Mouse (Mus musculus) midbrain, embryonic 14.5 days (tissue): ENCODE data around the gene Coq10b. TPM values are rescaled to one million over a fixed set of nuclear protein-coding genes. Genes with fewer than 3 reads are reported as not detected.
A peak's percentile ranks its signal among the peaks of the same experiment; 100 is the strongest.

Experiments
- ATAC-seq: fragments of 200-750 bp; cut with Nextera tagmentation; 2 replicates; pipeline ENCODE4 v1.8.0; 2017; ENCODE audit warnings: moderate number of reproducible peaks, moderate library complexity; ENCODE audit not compliant: low FRiP score, low TSS enrichment
- DNase-seq: peaks from one replicate; pipeline ENCODE4 v3.0.0-alpha.2; 2015
- H3K27ac ChIP-seq: fragments of 300-500 bp; sonication (generic); replicated peaks from 2 replicates; pipeline ENCODE4 v1.5.1; 2014; ENCODE audit warnings: mild to moderate bottlenecking, low read depth, low read length, moderate library complexity
- H3K27me3 ChIP-seq: fragments of 300-500 bp; sonication (generic); 2 replicates; pipeline ENCODE4 v1.6.1; 2014; ENCODE audit warnings: low read length, control low read depth, mixed read lengths; ENCODE audit not compliant: control insufficient read depth, insufficient read depth
- H3K36me3 ChIP-seq: fragments of 300-500 bp; sonication (generic); 2 replicates; pipeline ENCODE4 v1.6.1; 2014; ENCODE audit warnings: low read length, control low read depth; ENCODE audit not compliant: control insufficient read depth, insufficient read depth
- H3K4me1 ChIP-seq: fragments of 300-500 bp; sonication (generic); 2 replicates; pipeline ENCODE4 v1.6.1; 2014; ENCODE audit warnings: mild to moderate bottlenecking, antibody characterized with exemption, low read length, control low read depth; ENCODE audit not compliant: control insufficient read depth, insufficient read depth
- H3K4me2 ChIP-seq: fragments of 300-500 bp; sonication (generic); 2 replicates; pipeline ENCODE4 v1.6.1; 2014; ENCODE audit warnings: mild to moderate bottlenecking, low read length, moderate library complexity
- H3K4me3 ChIP-seq: fragments of 300-500 bp; sonication (generic); replicated peaks from 2 replicates; pipeline ENCODE4 v1.5.1; 2014; ENCODE audit warnings: low read depth, low read length
- H3K9ac ChIP-seq: fragments of 300-500 bp; sonication (generic); replicated peaks from 2 replicates; pipeline ENCODE4 v1.6.1; 2014; ENCODE audit warnings: mild to moderate bottlenecking, low read length, moderate library complexity
- H3K9me3 ChIP-seq: fragments of 300-500 bp; sonication (generic); 2 replicates; pipeline ENCODE4 v1.6.1; 2016; ENCODE audit warnings: low read length, control low read depth, mixed read lengths; ENCODE audit not compliant: control insufficient read depth
- WGBS: fragments of 180-500 bp; shearing (Covaris S2); extraction: QIAGEN DNeasy Blood & Tissue Kit; methylation state at CpG from one replicate; pipeline ENCODE4 v1.1.7; 2014; 5-methylcytosine and 5-hydroxymethylcytosine counted together
- polyA plus RNA-seq: library from polyadenylated mRNA; unstranded; fragments of >200 nt; fragmentation: Nextera tagmentation; extraction: Ambion mirVana; gene quantifications from 2 replicates; pipeline ENCODE4 v1.2.1, GENCODE M21; 2014

The Coq10b gene
- polyA plus RNA-seq, 1 experiment from 2014 or later: 38.7 TPM

DNA sequence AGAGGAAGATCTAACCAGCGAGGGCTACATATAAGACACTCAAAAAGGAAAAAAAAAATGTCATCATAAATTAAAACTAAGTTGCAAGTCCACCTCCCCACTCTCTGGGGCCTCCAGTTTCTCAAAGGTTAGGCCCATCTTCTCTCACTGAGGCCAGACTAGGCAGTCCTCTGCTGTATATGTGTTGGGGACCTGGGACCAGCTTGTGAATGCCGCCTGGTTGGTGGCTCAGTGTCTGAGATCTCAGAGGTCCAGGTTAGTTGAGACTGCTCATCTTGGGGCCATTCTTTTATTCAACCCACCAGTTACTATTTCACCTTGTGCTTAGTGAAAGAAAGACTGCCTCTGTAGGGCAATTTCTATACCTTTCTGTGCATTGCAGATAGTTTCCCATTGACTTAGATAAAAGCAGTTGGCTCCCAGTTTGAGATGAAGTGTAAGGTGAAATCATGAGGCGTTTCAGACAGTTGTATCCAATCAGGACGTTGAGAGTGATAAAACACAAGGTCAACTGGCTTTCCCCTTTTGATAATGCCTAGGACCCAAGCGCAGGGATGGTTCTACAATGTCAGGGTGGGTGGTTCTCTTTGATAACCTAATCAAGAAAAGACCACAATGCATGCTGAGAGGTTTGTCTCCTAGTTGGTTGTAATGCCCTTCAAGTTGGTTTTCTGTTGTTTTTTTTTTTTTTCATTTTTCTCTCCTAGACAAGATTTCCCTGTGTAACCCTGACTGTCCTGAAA lies 23.3 kb downstream of the Coq10b start:
- Histone ChIP-seq H3K4me2 (no peak overlapping the region), H3K4me3 (no peak overlapping the region), H3K27me3 (no peaks in the 10 kb centered on the region), H3K9me3 (no peaks in the 10 kb centered on the region), H3K36me3 (peaks cover 59% of the 10 kb centered on the region), H3K9ac (no peak overlapping the region), H3K4me1 (no peaks in the 10 kb centered on the region), H3K27ac (no peak overlapping the region)
- DNase-seq (no peak), ATAC-seq (no peak)
- 77% methylated on average over 5 of the region's 5 CpGs for WGBS

DNA sequence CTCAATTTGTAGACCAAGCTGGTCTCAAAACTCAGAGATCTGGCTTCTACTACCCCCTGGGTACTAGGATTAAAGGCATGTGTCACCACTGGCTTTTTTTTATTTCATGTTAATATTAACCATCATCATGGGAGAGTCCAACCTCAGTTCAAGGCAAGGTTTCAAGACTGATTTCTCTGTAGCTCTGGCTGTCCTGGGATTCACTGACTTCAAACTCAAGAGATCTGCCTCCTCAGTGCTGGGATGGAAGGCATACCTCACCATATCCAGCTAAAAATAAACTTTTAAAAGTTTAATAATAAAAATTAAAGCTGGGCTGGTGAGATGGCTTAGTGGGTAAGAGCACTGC lies 23.8 kb downstream of the Coq10b start:
- Histone ChIP-seq H3K4me3 (no peak overlapping the region), H3K27ac (no peak overlapping the region), H3K4me2 (no peak overlapping the region), H3K9me3 (no peaks in the 10 kb centered on the region), H3K27me3 (no peaks in the 10 kb centered on the region), H3K4me1 (no peaks in the 10 kb centered on the region), H3K36me3 (peaks cover 59% of the 10 kb centered on the region), H3K9ac (no peak overlapping the region)
- no peak for ATAC-seq
- DNase-seq: no peak

DNA sequence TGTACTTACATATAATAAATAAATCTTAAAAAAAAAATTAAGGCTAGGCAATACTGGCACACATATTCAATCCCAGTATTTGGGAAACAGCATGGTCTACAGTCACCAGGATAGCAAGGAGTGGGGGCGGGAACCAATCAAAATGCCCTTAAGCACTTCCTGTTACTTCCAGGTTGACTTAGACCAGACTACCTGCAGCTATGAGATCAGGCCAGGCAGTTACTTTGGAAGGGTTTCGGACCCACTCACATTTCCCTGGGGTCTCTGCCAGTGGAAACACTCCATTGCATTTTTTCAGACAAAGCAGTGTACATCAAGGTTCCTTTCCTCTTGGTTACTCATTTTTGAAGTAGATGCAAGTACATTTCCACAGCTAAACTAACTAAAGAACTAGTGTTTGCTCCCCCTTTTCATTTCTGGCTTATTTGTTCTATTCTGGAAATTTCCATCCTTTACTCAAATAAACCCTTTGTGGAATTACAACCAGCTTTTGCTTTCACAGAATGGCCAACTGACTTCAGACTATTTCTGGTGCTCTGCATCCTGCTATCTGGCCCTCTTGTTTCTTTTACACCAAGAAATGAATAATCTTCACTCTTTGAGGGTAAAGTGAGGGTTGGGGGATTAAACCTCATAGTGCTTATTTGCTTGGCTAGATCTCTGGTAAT lies 24.4 kb downstream of the Coq10b start:
- Histone ChIP-seq H3K9ac (no peak overlapping the region), H3K9me3 (no peaks in the 10 kb centered on the region), H3K27ac (no peak overlapping the region), H3K27me3 (no peaks in the 10 kb centered on the region), H3K36me3 (peaks cover 60% of the 10 kb centered on the region), H3K4me1 (no peaks in the 10 kb centered on the region), H3K4me3 (no peak overlapping the region), H3K4me2 (no peak overlapping the region)
- ATAC-seq (no peak), DNase-seq (no peak)
- 85% methylated on average over 2 of the region's 2 CpGs for WGBS

DNA sequence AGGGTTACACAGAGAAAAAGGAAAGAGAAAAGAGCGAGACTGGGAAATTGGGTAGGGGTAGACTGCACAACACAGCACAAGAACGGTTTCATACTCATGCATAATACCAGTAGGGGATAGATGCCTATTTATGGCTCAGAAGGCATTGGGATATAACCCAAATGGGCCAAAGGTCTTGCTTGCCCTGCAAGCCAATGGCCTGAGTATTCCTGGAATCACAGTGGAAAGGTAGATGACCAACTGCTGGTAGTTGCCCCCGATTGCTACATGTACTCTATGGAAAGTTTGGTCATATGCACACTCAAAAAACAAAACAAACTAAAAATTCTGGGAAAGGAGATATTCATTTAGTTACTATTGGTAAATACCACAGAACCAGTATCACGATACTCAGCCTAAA lies 27.1 kb downstream of the Coq10b start:
- no peak overlapping the region for H3K4me3 ChIP-seq
- no peaks in the 10 kb centered on the region for H3K4me1 ChIP-seq
- peaks cover 82% of the 10 kb centered on the region for H3K36me3 ChIP-seq
- no peak overlapping the region for H3K27ac ChIP-seq
- no peak for ATAC-seq
- no peak overlapping the region for H3K9ac ChIP-seq
- 95% methylated on average over 4 of the region's 4 CpGs for WGBS
- H3K27me3 ChIP-seq: no peaks in the 10 kb centered on the region
- DNase-seq: no peak
- no peak overlapping the region for H3K4me2 ChIP-seq
- H3K9me3 ChIP-seq: no peaks in the 10 kb centered on the region

DNA sequence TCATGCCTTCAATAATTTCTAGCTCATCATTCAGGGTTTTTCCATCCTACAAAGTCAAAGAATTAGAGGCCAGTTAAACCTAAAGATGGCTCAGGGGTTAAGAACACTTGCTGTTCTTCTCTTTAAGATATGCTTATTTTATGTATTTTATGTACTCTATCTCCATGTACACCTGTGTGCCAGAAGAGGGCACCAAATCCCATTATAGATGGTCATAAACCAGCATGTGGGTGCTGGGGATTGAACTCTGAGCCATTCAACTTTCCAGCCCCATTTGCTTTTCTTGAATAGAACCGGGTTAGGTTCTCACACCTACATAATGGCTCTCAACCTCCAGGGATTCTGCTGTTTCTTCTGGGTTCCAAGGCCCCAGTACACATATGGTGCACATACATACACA lies 29.5 kb downstream of the Coq10b start:
- Histone ChIP-seq H3K4me3 (no peak overlapping the region), H3K4me1 (peaks cover 16% of the 10 kb centered on the region), H3K27ac (no peak overlapping the region), H3K36me3 (peaks cover 81% of the 10 kb centered on the region), H3K4me2 (no peak overlapping the region), H3K27me3 (no peaks in the 10 kb centered on the region), H3K9me3 (no peaks in the 10 kb centered on the region), H3K9ac (no peak overlapping the region)
- DNase-seq: peak; percentile 6
- WGBS: 86% methylated on average over 1 of the region's 1 CpGs
- no peak for ATAC-seq

DNA sequence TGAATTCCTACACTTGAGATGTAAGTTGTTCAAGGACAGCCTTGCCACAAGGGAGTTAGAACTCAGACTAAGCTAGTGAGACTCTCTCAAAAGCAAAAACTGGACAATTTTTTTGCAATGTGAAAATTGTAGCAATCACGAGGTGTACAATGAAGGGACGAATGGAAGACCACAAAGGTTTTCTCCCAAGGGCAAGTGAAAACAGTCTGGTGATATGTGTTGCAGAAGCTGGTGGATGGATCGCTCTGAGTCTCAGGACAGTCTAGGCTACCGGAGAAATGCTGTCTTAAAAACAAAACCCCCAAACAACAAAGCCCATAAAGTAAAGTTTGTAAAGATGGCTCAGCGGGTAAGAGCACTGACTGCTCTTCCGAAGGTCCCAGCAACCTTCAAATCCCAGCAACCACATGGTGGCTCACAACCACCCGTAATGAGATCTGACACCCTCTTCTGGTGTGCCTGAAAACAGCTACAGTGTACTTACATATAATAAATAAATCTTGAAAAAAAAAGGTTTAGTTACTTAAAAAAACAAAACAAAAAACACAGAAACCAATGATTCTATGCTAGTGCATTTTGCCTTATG lies 33.3 kb downstream of the Coq10b start:
- H3K27ac ChIP-seq: no peak overlapping the region
- H3K27me3 ChIP-seq: no peaks in the 10 kb centered on the region
- no peaks in the 10 kb centered on the region for H3K9me3 ChIP-seq
- H3K4me3 ChIP-seq: peak overlapping the region; percentile 92
- 63% methylated on average over 7 of the region's 7 CpGs for WGBS
- DNase-seq: no peak
- H3K4me1 ChIP-seq: peaks cover 19% of the 10 kb centered on the region
- no peak overlapping the region for H3K9ac ChIP-seq
- H3K36me3 ChIP-seq: peaks cover 51% of the 10 kb centered on the region
- H3K4me2 ChIP-seq: peak overlapping the region; percentile 94
- no peak for ATAC-seq

DNA sequence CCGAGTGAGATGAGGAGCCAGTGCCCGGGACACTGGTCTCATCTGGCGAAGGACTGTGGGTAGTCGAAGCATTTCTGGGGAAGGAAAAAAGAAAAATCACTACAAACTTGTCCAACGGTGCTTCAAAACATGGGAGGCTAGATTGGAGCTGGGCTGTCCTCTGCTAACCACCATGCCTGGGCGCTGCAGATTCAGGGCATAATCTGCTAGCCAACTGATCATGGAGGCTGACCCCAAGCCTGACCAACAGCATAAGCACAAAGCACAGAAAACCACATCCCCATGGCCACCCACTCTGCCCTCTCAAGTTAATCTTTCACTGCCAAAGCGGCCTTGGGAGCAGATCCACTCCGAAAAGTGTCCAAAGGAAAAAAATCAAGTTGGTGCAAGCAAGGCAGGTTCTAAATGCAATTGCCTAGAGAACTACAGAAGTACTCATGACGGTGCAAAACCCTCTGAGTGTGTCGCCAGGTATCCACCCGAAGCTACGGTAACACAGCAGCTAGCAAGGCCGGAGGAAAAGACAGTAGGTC lies 34.4 kb downstream of the Coq10b start:
- Histone ChIP-seq H3K36me3 (peaks cover 50% of the 10 kb centered on the region), H3K9me3 (no peaks in the 10 kb centered on the region), H3K27ac (peak overlapping the region; percentile 94), H3K4me3 (peak overlapping the region; percentile 92), H3K27me3 (no peaks in the 10 kb centered on the region), H3K9ac (peak overlapping the region; percentile 84), H3K4me1 (peaks cover 19% of the 10 kb centered on the region), H3K4me2 (peak overlapping the region; percentile 94)
- DNase-seq (peak; percentile 47), ATAC-seq (no peak)
- WGBS: 2% methylated on average over 13 of the region's 13 CpGs

DNA sequence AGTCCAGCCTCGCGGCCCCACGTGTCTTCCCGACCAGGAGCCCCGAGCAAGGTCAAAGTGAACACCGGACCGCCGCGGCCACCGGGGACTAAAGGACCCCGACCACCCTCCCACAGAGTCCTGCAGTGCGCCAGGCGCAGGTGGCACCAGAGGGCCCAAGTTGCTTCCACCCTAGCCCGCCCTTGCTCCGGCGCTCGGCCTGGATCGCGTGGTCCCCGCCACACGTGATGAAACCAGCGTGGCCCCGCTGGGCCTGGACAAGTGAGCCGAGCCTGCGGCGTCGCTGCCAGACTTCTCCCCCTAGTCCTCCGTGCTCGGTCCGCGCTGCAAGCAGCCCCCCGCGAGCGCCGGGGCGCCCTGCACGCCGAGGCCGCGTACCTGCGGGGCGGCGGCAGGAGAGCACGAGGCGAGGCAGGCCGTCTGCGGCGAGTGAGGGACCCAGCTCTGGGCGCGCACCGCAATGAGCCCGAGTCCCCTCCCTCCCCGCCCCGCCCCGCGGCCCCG lies 34.9 kb downstream of the Coq10b start:
- Histone ChIP-seq H3K4me1 (peaks cover 19% of the 10 kb centered on the region), H3K27me3 (no peaks in the 10 kb centered on the region), H3K9ac (peak overlapping the region; percentile 84), H3K4me2 (peak overlapping the region; percentile 94), H3K9me3 (no peaks in the 10 kb centered on the region), H3K4me3 (peak overlapping the region; percentile 92), H3K27ac (peak overlapping the region; percentile 94), H3K36me3 (peaks cover 49% of the 10 kb centered on the region)
- WGBS: under 1% methylated on average over 49 of the region's 57 CpGs
- no peak for DNase-seq
- ATAC-seq: peak; percentile 65
